Mouse (Mus musculus) CH12.LX (cell line): ENCODE results near the gene Tbc1d2.
"Not testable (repeated sequence)": the region's sequence is repeated elsewhere in the genome, so short reads cannot be mapped to it uniquely, and the experiment has no call there.

Experiments used
- CTCF ChIP-seq, 2 experiments: IDR thresholded peaks in 1 of 2; conservative IDR thresholded peaks in 1 of 2; 2 replicates each; pipeline ENCODE4 v1.5.1; 2011 to 2012; ENCODE audit warnings: low read depth in 2 of 2, low read length in 2 of 2, improper control_type of control experiment in 1 of 2, inconsistent platforms in 1 of 2, mild to moderate bottlenecking in 1 of 2, moderate library complexity in 1 of 2
- EP300 ChIP-seq: IDR thresholded peaks from 2 replicates; pipeline ENCODE4 v1.6.1; 2011; ENCODE audit warnings: low read length, improper control_type of control experiment
- MEF2A ChIP-seq: IDR thresholded peaks from 2 replicates; pipeline ENCODE4 v1.6.1; 2014; ENCODE audit warnings: low read depth, mild to moderate bottlenecking, inconsistent platforms, low read length, improper control_type of control experiment, borderline replicate concordance
- MXI1 ChIP-seq: IDR thresholded peaks from 2 replicates; pipeline ENCODE4 v1.6.1; 2011; ENCODE audit warnings: mild to moderate bottlenecking, low read depth, low read length, improper control_type of control experiment

DNA sequence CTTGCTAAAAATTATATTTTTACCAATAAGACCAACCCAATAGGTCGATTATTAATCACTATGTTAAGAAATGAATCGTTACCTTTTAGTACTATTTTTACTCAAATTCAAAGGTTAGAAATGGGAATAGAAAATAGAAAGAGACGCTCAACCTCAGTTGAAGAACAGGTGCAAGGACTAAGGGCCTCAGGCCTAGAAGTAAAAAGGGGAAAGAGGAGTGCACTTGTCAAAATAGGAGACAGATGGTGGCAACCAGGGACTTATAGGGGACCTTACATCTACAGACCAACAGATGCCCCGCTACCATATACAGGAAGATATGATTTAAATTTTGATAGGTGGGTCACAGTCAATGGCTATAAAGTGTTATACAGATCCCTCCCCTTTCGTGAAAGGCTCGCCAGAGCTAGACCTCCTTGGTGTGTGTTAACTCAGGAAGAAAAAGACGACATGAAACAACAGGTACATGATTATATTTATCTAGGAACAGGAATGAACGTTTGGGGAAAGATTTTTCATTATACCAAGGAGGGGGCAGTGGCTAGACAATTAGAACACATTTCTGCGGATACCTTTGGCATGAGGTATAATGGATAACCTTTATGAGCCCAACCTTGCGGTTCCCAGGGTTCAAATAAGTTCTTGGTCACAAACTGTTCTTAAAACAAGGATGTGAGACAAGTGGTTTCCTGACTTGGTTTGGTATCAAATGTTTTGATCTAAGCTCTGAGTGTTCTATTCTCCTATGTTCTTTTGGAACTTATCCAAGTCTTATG lies 74.3 kb downstream of the Tbc1d2 start:
- TF ChIP-seq MXI1; EP300; MEF2A; CTCF (conservative IDR thresholded peaks at IDR 0.05 in 1 of 2, IDR thresholded peaks at IDR 0.05 in 1 of 2; ENCODE audit: low read depth in 2 of 2, low read length in 2 of 2): not testable (repeated sequence)
